Mouse (Mus musculus): ENCODE measurements around the gene Mlec. TPM values are rescaled to one million over a fixed set of nuclear protein-coding genes. Genes with fewer than 3 reads are reported as not detected.

Gene Mlec
- polyA plus RNA-seq, 1 experiment from 2014 or later = 15.0 TPM

DNA sequence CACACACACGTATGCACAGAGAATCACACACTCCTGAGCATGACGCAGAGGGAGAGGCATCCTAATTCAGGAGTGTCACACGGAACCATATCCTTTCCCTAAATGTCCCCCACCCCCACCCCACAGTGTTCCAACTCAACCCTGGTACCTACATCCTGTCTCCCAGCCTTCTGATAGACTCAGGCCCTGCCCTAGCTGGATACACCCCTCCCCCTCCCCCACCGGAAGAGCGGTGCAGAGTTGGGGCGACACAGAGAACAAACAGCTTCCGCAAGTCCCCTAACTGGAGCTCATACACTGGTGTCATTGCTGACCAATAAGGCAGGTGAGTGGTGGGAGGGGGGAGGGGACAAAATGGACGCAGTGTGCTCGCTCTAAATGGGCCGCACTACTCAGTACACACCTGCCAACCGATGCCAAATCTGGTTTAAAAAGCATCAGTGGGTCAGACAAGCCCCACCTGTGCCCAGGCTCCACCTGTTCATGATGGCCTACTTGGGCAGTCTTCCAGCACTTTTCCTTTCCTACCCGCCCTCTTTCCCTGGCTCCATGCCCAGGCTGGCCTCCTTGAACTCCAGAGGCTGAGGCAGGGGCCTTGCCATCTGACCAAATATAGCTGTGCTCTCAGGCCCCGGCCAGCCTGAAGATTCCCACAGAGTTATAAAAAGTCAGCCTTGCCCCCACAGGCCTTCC lies 23.4 kb upstream of the Mlec start:
- Histone ChIP-seq H3K9ac (replicated peaks; ENCODE audit: low read depth) (no peak overlapping the region), H3K9me3 (ENCODE audit: low read length) (no peaks in the 10 kb centered on the region), H3K4me1 (ENCODE audit: insufficient read depth, low read depth, low read length) (no peaks in the 10 kb centered on the region), H3K4me2 (replicated peaks; ENCODE audit: low read depth, low read length) (no peak overlapping the region), H3K27me3 (replicated peaks; ENCODE audit: insufficient read depth, low read length) (no peaks in the 10 kb centered on the region; the same call in 1 of the 2 replicates), H3K36me3 (ENCODE audit: insufficient read depth, low read length) (no peaks in the 10 kb centered on the region), H3K27ac (ENCODE audit: low read length) (no peak overlapping the region), H3K4me3 (ENCODE audit: low read depth, low read length) (no peak overlapping the region)
- TF ChIP-seq CTCF (IDR thresholded peaks at IDR 0.05) = no peak
- no peak for TF ChIP-seq EP300 (IDR thresholded peaks at IDR 0.05)
- DNase-seq (ENCODE audit: low spot score) (peak; percentile 25), ATAC-seq (peak; percentile 71)
- WGBS = 42% methylated on average over 12 of the region's 13 CpGs

DNA sequence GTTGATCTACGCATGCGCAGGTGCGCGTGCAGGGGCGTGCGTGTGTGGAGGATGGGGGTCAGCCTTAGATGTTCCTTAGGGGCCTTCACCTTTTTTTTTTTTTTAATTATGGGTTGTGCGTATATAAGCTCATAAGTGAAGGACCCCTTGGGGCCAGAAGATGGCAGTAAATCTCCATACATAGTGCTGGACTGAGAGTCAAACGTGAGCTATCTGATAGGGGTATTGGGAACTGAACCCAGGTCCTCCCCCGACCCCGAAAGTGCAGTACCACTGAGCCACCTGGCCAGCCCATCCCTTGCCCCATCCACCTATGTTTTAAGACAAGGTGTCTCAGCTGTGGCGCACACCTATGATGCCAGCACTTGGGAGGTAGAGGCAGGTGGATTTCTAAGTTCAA lies 21.6 kb upstream of the Mlec start:
- WGBS = 87% methylated on average over 11 of the region's 11 CpGs
- Histone ChIP-seq H3K27me3 (replicated peaks; ENCODE audit: insufficient read depth, low read length) (no peaks in the 10 kb centered on the region), H3K9me3 (ENCODE audit: low read length) (no peaks in the 10 kb centered on the region), H3K9ac (replicated peaks; ENCODE audit: low read depth) (no peak overlapping the region), H3K36me3 (ENCODE audit: insufficient read depth, low read length) (no peaks in the 10 kb centered on the region), H3K4me2 (replicated peaks; ENCODE audit: low read depth, low read length) (no peak overlapping the region), H3K27ac (ENCODE audit: low read length) (no peak overlapping the region), H3K4me1 (ENCODE audit: insufficient read depth, low read depth, low read length) (no peaks in the 10 kb centered on the region), H3K4me3 (ENCODE audit: low read depth, low read length) (no peak overlapping the region)
- ATAC-seq = no peak
- no peak for DNase-seq (ENCODE audit: low spot score)
- TF ChIP-seq EP300 (IDR thresholded peaks at IDR 0.05) (no peak), CTCF (IDR thresholded peaks at IDR 0.05) (no peak)

DNA sequence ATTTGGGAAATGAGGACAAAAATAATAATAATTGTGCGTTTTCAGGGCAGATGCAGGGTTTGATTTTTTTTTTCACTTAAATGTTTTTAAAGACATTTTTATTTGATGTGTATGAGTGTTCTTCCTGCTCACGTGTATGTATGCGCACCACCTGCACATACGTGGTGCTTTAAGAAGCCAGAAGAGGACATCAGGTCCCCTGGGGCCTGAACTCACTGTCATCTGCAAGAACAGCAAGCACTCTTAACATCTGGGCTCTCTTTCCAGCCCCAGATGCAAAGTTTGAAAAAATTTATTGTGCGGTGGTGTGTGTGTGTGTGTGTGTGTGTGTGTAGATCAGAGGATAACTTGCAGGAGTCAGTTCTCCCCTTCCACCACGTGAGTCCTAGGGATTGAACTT lies 19.9 kb upstream of the Mlec start:
- ATAC-seq (no peak), DNase-seq (ENCODE audit: low spot score) (no peak)
- H3K27me3 ChIP-seq (replicated peaks; ENCODE audit: insufficient read depth, low read length) = no peaks in the 10 kb centered on the region
- no peaks in the 10 kb centered on the region for H3K9me3 ChIP-seq (ENCODE audit: low read length)
- H3K9ac ChIP-seq (replicated peaks; ENCODE audit: low read depth) = no peak overlapping the region
- TF ChIP-seq EP300 (IDR thresholded peaks at IDR 0.05) (no peak), CTCF (IDR thresholded peaks at IDR 0.05) (no peak)
- H3K4me2 ChIP-seq (replicated peaks; ENCODE audit: low read depth, low read length) = no peak overlapping the region
- H3K4me1 ChIP-seq (ENCODE audit: insufficient read depth, low read depth, low read length) = no peaks in the 10 kb centered on the region
- H3K4me3 ChIP-seq (ENCODE audit: low read depth, low read length) = no peak overlapping the region
- no peaks in the 10 kb centered on the region for H3K36me3 ChIP-seq (ENCODE audit: insufficient read depth, low read length)
- no peak overlapping the region for H3K27ac ChIP-seq (ENCODE audit: low read length)
- WGBS = 75% methylated on average over 6 of the region's 6 CpGs

DNA sequence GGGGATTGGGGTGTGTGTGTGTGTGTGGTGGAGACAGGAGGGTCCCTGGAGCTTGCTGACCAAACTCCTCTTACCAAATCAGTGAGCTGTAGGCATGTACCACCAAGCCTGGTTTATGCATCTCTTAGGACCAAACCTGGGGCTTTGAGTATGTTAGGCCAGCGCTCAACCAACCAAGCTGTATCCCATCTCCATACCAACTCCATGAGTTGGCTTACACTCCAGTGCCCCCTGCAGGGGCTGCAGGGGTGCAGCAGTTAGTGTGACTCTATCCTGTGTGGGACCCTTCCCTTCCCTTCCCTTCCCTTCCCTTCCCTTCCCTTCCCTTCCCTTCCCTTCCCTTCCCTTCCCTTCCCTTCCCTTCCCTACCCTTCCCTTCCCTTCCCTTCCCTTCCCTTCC lies 16.6 kb upstream of the Mlec start:
- Histone ChIP-seq H3K27me3 (replicated peaks; ENCODE audit: insufficient read depth, low read length) (no peaks in the 10 kb centered on the region), H3K36me3 (ENCODE audit: insufficient read depth, low read length) (no peaks in the 10 kb centered on the region), H3K4me3 (ENCODE audit: low read depth, low read length) (no peak overlapping the region), H3K27ac (ENCODE audit: low read length) (no peak overlapping the region), H3K9ac (replicated peaks; ENCODE audit: low read depth) (no peak overlapping the region), H3K4me2 (replicated peaks; ENCODE audit: low read depth, low read length) (no peak overlapping the region), H3K9me3 (ENCODE audit: low read length) (no peaks in the 10 kb centered on the region), H3K4me1 (ENCODE audit: insufficient read depth, low read depth, low read length) (no peaks in the 10 kb centered on the region)
- no peak for ATAC-seq
- no peak for DNase-seq (ENCODE audit: low spot score)
- TF ChIP-seq CTCF (IDR thresholded peaks at IDR 0.05) (peak; percentile 50), EP300 (IDR thresholded peaks at IDR 0.05) (no peak)
- 84% methylated on average over 1 of the region's 1 CpGs for WGBS

DNA sequence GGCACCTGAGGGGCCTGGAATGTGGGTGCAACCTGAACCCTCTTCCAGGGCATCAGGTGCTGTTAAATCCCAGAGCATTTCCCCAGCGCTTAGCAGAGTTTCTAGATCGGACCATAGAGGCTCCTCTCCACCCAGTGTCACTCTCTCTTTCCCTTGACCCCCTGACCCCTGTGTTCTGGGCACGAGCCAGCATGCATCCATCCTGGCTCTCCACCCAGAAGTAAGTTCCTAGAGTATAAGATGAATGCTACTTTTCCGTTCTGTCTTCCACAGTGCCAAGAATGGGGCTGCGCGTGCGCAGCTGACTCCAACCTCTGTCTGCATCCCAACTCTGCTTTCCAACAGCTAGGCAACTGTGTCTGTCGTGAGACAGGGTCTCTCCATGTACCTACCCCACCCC lies 12.2 kb upstream of the Mlec start:
- Histone ChIP-seq H3K4me1 (ENCODE audit: insufficient read depth, low read depth, low read length) (no peaks in the 10 kb centered on the region), H3K9ac (replicated peaks; ENCODE audit: low read depth) (no peak overlapping the region), H3K36me3 (ENCODE audit: insufficient read depth, low read length) (no peaks in the 10 kb centered on the region), H3K27ac (ENCODE audit: low read length) (no peak overlapping the region), H3K27me3 (replicated peaks; ENCODE audit: insufficient read depth, low read length) (no peaks in the 10 kb centered on the region), H3K9me3 (ENCODE audit: low read length) (no peaks in the 10 kb centered on the region), H3K4me3 (ENCODE audit: low read depth, low read length) (no peak overlapping the region), H3K4me2 (replicated peaks; ENCODE audit: low read depth, low read length) (no peak overlapping the region)
- WGBS = 49% methylated on average over 8 of the region's 8 CpGs
- ATAC-seq (no peak; the same call in 1 of the 2 replicates), DNase-seq (ENCODE audit: low spot score) (no peak)
- no peak for TF ChIP-seq EP300 (IDR thresholded peaks at IDR 0.05)
- no peak for TF ChIP-seq CTCF (IDR thresholded peaks at IDR 0.05)

DNA sequence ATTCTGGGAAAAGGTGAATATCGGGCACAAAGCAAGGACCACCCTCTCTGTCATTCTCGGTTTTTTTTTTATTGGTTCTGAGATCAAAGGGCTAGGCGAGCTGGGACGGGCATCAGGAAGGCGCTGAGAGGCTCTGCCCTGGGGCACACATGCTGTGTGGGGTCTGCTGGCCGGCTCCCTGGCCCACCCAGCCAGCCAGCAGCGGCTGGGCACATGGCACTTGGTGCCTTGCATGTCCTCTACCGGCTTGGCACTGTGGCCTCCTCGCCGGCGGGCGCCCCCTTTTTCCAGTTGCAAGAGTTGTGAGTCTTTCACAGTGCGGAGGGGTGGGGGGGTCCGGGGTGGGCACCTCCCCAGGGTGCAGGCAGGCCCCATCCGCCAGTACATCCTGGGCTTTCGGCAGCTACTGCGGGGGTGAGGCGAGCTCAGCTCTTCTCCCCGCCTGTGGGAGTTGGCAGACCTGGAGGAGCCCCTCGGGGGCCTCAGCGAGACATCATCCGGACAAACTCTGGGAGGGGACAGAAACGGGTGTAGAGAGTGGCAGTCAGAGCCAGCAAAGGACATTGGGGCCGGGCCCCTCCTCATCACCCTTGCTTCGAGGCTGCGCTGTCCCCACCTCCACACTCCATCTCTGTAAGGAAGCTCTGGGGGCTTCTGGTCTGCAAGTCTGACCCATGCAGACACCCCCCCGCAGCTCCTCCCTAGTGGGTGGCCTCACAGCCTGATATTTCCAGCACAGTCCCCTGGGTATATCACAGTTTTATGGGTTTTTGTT lies 10.8 kb upstream of the Mlec start:
- Histone ChIP-seq H3K9ac (replicated peaks; ENCODE audit: low read depth) (no peak overlapping the region), H3K4me2 (replicated peaks; ENCODE audit: low read depth, low read length) (no peak overlapping the region), H3K4me3 (ENCODE audit: low read depth, low read length) (no peak overlapping the region), H3K27me3 (replicated peaks; ENCODE audit: insufficient read depth, low read length) (no peaks in the 10 kb centered on the region), H3K9me3 (ENCODE audit: low read length) (no peaks in the 10 kb centered on the region), H3K36me3 (ENCODE audit: insufficient read depth, low read length) (no peaks in the 10 kb centered on the region), H3K27ac (ENCODE audit: low read length) (no peak overlapping the region), H3K4me1 (ENCODE audit: insufficient read depth, low read depth, low read length) (no peaks in the 10 kb centered on the region)
- 40% methylated on average over 25 of the region's 27 CpGs for WGBS
- TF ChIP-seq CTCF (IDR thresholded peaks at IDR 0.05) = no peak
- TF ChIP-seq EP300 (IDR thresholded peaks at IDR 0.05) = no peak
- ATAC-seq (no peak), DNase-seq (ENCODE audit: low spot score) (no peak)

Measured in lung, postnatal 0 days (tissue).